Mouse (Mus musculus): ENCODE measurements around the gene Map4k5. TPM values are rescaled to one million over a fixed set of nuclear protein-coding genes. Genes with fewer than 3 reads are reported as not detected.

Map4k5 gene
- polyA plus RNA-seq, 1 experiment from 2014 or later = 40.0 TPM

DNA sequence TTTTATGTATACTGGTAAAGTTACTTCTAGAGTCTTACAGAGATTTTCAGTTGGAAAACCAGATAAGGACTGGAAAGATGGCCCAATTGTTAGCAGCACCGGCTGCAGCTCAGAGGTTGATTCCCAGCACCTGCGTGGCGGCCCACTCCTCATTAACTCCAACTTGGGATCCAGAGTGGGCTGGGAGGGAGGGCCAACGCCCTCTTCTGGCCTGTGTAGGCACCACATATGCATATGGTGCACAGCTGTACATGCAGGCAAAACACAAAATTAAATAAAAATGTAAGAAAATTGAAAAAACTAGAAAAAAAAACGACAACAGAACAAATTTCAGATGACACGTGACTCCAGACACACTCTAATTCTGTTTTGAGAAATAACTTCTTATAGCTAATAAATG lies 927 bp upstream of the Map4k5 start:
- no peak for DNase-seq
- H3K27ac ChIP-seq (replicated peaks; ENCODE audit: low read depth, low read length) = no peak overlapping the region
- H3K36me3 ChIP-seq (ENCODE audit: control insufficient read depth, insufficient read depth, low read length) = no peaks in the 10 kb centered on the region
- H3K9me3 ChIP-seq (ENCODE audit: control insufficient read depth, low read length) = no peaks in the 10 kb centered on the region
- peak overlapping the region; percentile 69 for H3K4me2 ChIP-seq (ENCODE audit: low read length)
- 71% methylated on average over 6 of the region's 6 CpGs for WGBS
- no peaks in the 10 kb centered on the region for H3K27me3 ChIP-seq (ENCODE audit: control insufficient read depth, insufficient read depth, low read length)
- H3K4me3 ChIP-seq (replicated peaks; ENCODE audit: low read depth, low read length) = peak overlapping the region; percentile 85
- no peak overlapping the region for H3K9ac ChIP-seq (replicated peaks; ENCODE audit: low read length)
- no peak for ATAC-seq (ENCODE audit: low FRiP score, low TSS enrichment)
- peaks cover 13% of the 10 kb centered on the region for H3K4me1 ChIP-seq (ENCODE audit: control insufficient read depth, insufficient read depth, low read length)

DNA sequence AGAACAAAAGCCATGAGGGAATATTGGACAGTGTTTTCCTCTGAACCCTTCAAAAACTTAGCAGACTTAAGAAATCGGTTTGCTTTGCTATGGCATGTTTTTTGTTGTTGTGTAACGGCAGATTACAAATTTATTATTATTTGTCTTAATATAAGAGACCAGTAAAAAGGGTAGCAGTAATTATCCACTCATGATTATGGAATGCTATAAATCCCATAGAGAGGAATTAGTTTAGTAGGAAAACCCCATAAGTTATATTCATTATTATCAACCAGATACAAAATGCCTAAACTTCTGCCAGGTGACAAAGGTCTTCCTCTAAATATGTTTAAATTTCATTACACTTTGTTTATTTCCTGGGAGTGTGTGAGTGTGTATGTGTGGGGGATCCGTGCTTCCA lies 1.3 kb downstream of the Map4k5 start:
- H3K27me3 ChIP-seq (ENCODE audit: control insufficient read depth, insufficient read depth, low read length) = no peaks in the 10 kb centered on the region
- H3K36me3 ChIP-seq (ENCODE audit: control insufficient read depth, insufficient read depth, low read length) = no peaks in the 10 kb centered on the region
- no peaks in the 10 kb centered on the region for H3K9me3 ChIP-seq (ENCODE audit: control insufficient read depth, low read length)
- 45% methylated on average over 3 of the region's 3 CpGs for WGBS
- peak overlapping the region; percentile 69 for H3K4me2 ChIP-seq (ENCODE audit: low read length)
- ATAC-seq (ENCODE audit: low FRiP score, low TSS enrichment) (no peak), DNase-seq (no peak)
- H3K4me3 ChIP-seq (replicated peaks; ENCODE audit: low read depth, low read length) = peak overlapping the region; percentile 85
- H3K4me1 ChIP-seq (ENCODE audit: control insufficient read depth, insufficient read depth, low read length) = peaks cover 13% of the 10 kb centered on the region
- H3K9ac ChIP-seq (replicated peaks; ENCODE audit: low read length) = peak overlapping the region; percentile 96
- peak overlapping the region; percentile 96; the same call in 1 of the 2 replicates for H3K27ac ChIP-seq (replicated peaks; ENCODE audit: low read depth, low read length)

DNA sequence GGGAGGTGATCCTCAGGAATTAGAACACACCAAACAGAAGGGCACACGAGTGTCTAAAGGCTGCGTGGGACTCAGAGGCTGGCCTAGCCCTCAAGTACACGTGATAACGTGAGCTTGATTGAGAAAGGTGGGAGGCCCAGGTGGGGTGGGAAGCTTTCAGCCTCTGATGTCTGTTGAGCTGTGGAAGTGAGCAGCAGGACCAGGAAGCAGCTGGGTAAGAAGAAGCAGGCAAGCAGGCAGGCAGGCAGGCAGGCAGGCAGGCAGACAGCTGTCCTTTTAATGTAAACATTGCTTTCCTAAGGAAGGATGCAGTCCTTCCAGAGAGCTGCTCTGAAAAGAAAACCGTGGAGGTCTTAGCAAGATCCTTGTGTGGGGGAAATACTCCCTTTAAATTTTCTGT lies 2.5 kb downstream of the Map4k5 start:
- peak overlapping the region; percentile 69 for H3K4me2 ChIP-seq (ENCODE audit: low read length)
- peak overlapping the region; percentile 14; the same call in 1 of the 2 replicates for H3K9ac ChIP-seq (replicated peaks; ENCODE audit: low read length)
- no peaks in the 10 kb centered on the region for H3K9me3 ChIP-seq (ENCODE audit: control insufficient read depth, low read length)
- no peak for DNase-seq
- peak overlapping the region; percentile 85; the same call in 1 of the 2 replicates for H3K4me3 ChIP-seq (replicated peaks; ENCODE audit: low read depth, low read length)
- no peak overlapping the region for H3K27ac ChIP-seq (replicated peaks; ENCODE audit: low read depth, low read length)
- H3K27me3 ChIP-seq (ENCODE audit: control insufficient read depth, insufficient read depth, low read length) = no peaks in the 10 kb centered on the region
- H3K4me1 ChIP-seq (ENCODE audit: control insufficient read depth, insufficient read depth, low read length) = peaks cover 13% of the 10 kb centered on the region
- H3K36me3 ChIP-seq (ENCODE audit: control insufficient read depth, insufficient read depth, low read length) = no peaks in the 10 kb centered on the region
- ATAC-seq (ENCODE audit: low FRiP score, low TSS enrichment) = no peak
- WGBS = 22% methylated on average over 5 of the region's 5 CpGs

DNA sequence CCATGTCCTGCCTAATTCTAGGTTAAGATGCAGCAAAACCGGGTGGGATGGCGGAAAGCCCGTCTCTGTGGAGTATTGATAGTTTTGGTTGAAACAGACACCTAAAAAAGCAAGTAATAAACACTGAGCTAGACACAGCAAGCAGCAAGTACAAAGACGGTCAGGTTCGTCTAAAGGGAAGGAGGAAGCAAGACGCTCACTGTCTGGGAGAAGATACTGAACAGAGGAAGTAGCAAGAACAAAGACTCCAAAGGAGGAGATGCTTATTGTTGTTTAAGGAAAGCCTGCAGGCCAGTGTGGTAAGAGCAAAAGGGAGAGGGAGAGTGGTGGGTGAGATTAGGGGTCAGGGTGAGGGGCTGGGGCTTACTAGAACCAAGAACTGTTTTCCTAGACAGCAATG lies 2.9 kb downstream of the Map4k5 start:
- Histone ChIP-seq H3K4me1 (ENCODE audit: control insufficient read depth, insufficient read depth, low read length) (peaks cover 13% of the 10 kb centered on the region), H3K27ac (replicated peaks; ENCODE audit: low read depth, low read length) (no peak overlapping the region), H3K9ac (replicated peaks; ENCODE audit: low read length) (no peak overlapping the region; the same call in 1 of the 2 replicates), H3K36me3 (ENCODE audit: control insufficient read depth, insufficient read depth, low read length) (no peaks in the 10 kb centered on the region), H3K9me3 (ENCODE audit: control insufficient read depth, low read length) (no peaks in the 10 kb centered on the region), H3K4me2 (ENCODE audit: low read length) (peak overlapping the region; percentile 69), H3K27me3 (ENCODE audit: control insufficient read depth, insufficient read depth, low read length) (no peaks in the 10 kb centered on the region), H3K4me3 (replicated peaks; ENCODE audit: low read depth, low read length) (no peak overlapping the region)
- ATAC-seq (ENCODE audit: low FRiP score, low TSS enrichment) (no peak), DNase-seq (no peak)
- WGBS = 20% methylated on average over 6 of the region's 6 CpGs

DNA sequence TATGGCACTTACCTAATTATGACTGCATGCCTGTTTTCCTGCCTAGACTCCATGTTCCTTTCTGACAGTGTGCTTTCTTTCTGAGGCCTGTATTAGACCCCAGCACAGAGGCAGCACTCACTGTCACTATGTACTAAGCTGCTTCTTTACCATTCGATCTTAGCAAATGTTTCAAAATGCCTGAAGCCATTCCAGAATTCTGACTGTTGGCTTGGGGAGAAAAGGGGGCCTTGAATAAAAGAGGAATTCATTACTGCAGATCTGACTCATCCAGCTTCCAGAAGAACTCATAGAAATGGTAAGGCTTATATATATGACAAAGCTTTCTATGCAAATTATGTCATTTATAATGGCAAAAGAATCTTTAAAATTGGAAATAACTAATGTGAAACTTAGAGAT lies 4.7 kb downstream of the Map4k5 start:
- Histone ChIP-seq H3K27ac (replicated peaks; ENCODE audit: low read depth, low read length) (no peak overlapping the region), H3K9ac (replicated peaks; ENCODE audit: low read length) (no peak overlapping the region), H3K36me3 (ENCODE audit: control insufficient read depth, insufficient read depth, low read length) (no peaks in the 10 kb centered on the region), H3K9me3 (ENCODE audit: control insufficient read depth, low read length) (no peaks in the 10 kb centered on the region), H3K27me3 (ENCODE audit: control insufficient read depth, insufficient read depth, low read length) (no peaks in the 10 kb centered on the region), H3K4me2 (ENCODE audit: low read length) (no peak overlapping the region), H3K4me1 (ENCODE audit: control insufficient read depth, insufficient read depth, low read length) (peaks cover 13% of the 10 kb centered on the region), H3K4me3 (replicated peaks; ENCODE audit: low read depth, low read length) (no peak overlapping the region)
- DNase-seq (no peak), ATAC-seq (ENCODE audit: low FRiP score, low TSS enrichment) (no peak)
- WGBS = 70% methylated on average over 1 of the region's 1 CpGs

DNA sequence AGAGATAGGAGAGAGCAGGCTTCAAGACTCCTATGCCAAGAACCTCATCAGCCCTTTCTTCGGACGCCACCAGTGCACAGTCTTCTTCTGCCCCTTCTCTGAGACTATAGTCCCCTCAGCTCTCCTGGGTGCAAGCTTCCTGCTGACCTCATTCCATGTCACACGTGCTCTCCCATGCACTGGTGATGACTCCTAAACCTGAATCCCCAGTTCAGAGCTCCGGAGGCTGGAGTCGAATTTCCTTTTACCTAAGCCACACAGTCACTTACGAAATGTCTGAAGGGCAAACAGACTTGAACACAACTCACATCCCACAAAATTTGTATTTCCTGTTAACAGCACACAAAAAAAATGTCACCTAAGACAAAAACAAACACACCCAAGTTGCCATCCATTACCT lies 5.2 kb downstream of the Map4k5 start:
- H3K4me1 ChIP-seq (ENCODE audit: control insufficient read depth, insufficient read depth, low read length) = peaks cover 13% of the 10 kb centered on the region
- H3K4me2 ChIP-seq (ENCODE audit: low read length) = no peak overlapping the region
- WGBS = 90% methylated on average over 6 of the region's 6 CpGs
- ATAC-seq (ENCODE audit: low FRiP score, low TSS enrichment) (no peak), DNase-seq (no peak)
- no peak overlapping the region for H3K27ac ChIP-seq (replicated peaks; ENCODE audit: low read depth, low read length)
- no peaks in the 10 kb centered on the region for H3K27me3 ChIP-seq (ENCODE audit: control insufficient read depth, insufficient read depth, low read length)
- no peak overlapping the region for H3K4me3 ChIP-seq (replicated peaks; ENCODE audit: low read depth, low read length)
- no peaks in the 10 kb centered on the region for H3K9me3 ChIP-seq (ENCODE audit: control insufficient read depth, low read length)
- H3K36me3 ChIP-seq (ENCODE audit: control insufficient read depth, insufficient read depth, low read length) = no peaks in the 10 kb centered on the region
- no peak overlapping the region for H3K9ac ChIP-seq (replicated peaks; ENCODE audit: low read length)

DNA sequence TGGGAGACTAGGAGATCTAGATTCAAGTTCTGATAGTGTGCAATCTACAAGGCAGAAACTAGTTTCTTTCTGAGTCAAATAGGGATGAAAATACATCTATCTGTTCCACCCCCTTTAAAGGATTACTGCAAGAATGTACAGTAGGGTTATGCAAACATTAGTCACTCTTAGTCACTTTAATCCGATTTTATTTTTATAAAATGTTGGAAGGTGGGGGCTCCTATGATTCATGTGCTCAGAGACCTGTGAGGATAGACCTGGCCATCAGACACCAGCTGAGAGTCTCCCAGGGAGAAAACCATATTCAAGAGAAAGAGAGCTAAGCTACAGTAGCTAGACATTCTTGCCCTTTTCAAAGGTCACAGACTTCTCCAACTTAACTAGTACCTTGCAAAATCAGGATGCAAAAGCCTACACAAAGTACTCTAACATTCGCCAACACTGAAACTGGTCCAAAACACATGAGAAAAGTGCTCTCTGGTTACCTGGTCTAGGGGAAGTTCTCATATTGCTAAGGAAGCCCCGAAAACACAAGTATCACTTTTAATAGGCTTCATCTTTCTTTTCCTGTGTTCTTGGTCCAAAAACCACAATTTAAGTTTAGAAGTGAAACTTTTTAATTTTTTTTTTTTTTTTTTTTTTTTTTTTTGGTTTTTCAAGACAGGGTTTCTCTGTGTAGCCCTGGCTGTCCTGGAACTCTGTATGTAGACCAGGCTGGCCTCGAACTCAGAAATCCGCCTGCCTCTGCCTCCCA lies 7.7 kb downstream of the Map4k5 start:
- WGBS = 95% methylated on average over 5 of the region's 5 CpGs
- no peak overlapping the region for H3K4me2 ChIP-seq (ENCODE audit: low read length)
- DNase-seq = no peak

DNA sequence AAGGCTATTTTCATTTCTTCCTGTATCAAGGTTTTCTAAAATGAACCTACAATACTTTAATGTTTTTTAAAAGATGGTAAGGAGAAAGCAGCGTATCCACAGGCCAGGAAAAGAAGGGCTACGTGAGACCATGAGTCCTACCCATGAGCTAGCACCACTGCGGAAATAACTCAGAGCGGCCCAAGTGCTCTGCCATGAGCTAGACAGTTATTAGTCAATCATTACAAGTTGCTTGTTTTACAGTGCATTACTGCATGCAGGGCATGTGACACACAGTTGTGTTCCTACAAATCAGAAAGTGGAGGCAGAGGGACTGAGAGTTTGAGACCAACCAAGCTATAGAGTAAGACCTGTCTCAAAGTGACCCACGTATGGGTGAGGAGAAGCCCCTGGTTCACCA lies 8.9 kb downstream of the Map4k5 start:
- 96% methylated on average over 5 of the region's 5 CpGs for whole genome bisulfite sequencing
- ATAC-seq (ENCODE audit: low FRiP score, low TSS enrichment) (no peak), DNase-seq (no peak)
- Histone ChIP-seq H3K4me3 (replicated peaks; ENCODE audit: low read depth, low read length) (no peak overlapping the region), H3K9ac (replicated peaks; ENCODE audit: low read length) (no peak overlapping the region), H3K27me3 (ENCODE audit: control insufficient read depth, insufficient read depth, low read length) (no peaks in the 10 kb centered on the region), H3K4me1 (ENCODE audit: control insufficient read depth, insufficient read depth, low read length) (peaks cover 5% of the 10 kb centered on the region; the same call in 1 of the 2 replicates), H3K36me3 (ENCODE audit: control insufficient read depth, insufficient read depth, low read length) (no peaks in the 10 kb centered on the region), H3K4me2 (ENCODE audit: low read length) (no peak overlapping the region), H3K9me3 (ENCODE audit: control insufficient read depth, low read length) (no peaks in the 10 kb centered on the region), H3K27ac (replicated peaks; ENCODE audit: low read depth, low read length) (no peak overlapping the region)

More for the DNA sequence above, 7.7 kb downstream of the Map4k5 start:
- H3K27me3 ChIP-seq (ENCODE audit: control insufficient read depth, insufficient read depth, low read length) = no peaks in the 10 kb centered on the region
- H3K4me3 ChIP-seq (replicated peaks; ENCODE audit: low read depth, low read length) = no peak overlapping the region
- H3K9ac ChIP-seq (replicated peaks; ENCODE audit: low read length) = no peak overlapping the region
- H3K4me1 ChIP-seq (ENCODE audit: control insufficient read depth, insufficient read depth, low read length) = peaks cover 3% of the 10 kb centered on the region; the same call in 1 of the 2 replicates
- H3K36me3 ChIP-seq (ENCODE audit: control insufficient read depth, insufficient read depth, low read length) = no peaks in the 10 kb centered on the region
- no peak for ATAC-seq (ENCODE audit: low FRiP score, low TSS enrichment)
- no peak overlapping the region for H3K27ac ChIP-seq (replicated peaks; ENCODE audit: low read depth, low read length)
- no peaks in the 10 kb centered on the region for H3K9me3 ChIP-seq (ENCODE audit: control insufficient read depth, low read length)
